Mouse (Mus musculus): ENCODE measurements around the gene Akr1a1.

Akr1a1 gene

DNA sequence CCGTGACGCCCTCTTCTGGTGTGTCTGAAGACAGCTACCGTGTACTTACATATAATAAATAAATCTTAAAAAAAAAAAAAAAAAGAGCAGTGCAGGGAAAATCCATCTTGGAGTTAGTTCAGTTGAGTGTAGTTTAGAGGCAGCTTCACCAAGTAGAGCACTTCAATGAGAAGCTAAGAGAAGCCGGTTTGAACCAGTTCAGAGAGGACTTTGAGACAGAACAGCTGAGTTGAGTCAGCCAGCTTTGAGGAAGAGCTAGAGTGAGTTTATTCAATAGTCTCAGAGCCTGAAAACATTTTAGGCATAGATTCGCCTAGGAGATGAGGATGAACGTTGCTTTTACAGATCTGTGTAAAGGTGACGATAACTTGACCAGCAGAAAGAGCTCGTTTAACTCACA is 55.7 kb downstream of the Akr1a1 start:
- in situ Hi-C loops (cut with MboI, MseI): loop anchor here (5.0 kb wide), 1 partner anchor 102 kb away; no protein-coding TSS in a partner anchor

All from T-helper 1 cell (primary cell).